Mouse (Mus musculus) gastrocnemius, postnatal 25 days (tissue): Measurements from ENCODE around the gene Farsa. TPM values are rescaled to one million over a fixed set of nuclear protein-coding genes. Genes with fewer than 3 reads are reported as not detected.

Experiments used
- DNase-seq: peaks from one replicate; pipeline ENCODE4 v3.0.0; 2022
- total RNA-seq, 2 experiments: library from RNA; stranded (reverse); gene quantifications; 1 replicate in 1 of 2; 2 replicates in 1 of 2; pipeline ENCODE4 v1.2.3; 2021

The Farsa gene
- total RNA-seq, 2 experiments from 2014 or later = 21.2 to 24.2 TPM

GRCm38 (mm10) chr8:84834866-84835855, 21.6 kb upstream of the Farsa start:
- no peak for DNase-seq

- DNase-seq = no peak
These were observed 19.5 kb upstream of the Farsa start for GRCm38 (mm10) chr8:84837149-84837911.

GRCm38 (mm10) chr8:84837912-84838470, 18.8 kb upstream of the Farsa start:
- no peak for DNase-seq

GRCm38 (mm10) chr8:84838513-84838912, 18.3 kb upstream of the Farsa start:
- DNase-seq = no peak

DNA sequence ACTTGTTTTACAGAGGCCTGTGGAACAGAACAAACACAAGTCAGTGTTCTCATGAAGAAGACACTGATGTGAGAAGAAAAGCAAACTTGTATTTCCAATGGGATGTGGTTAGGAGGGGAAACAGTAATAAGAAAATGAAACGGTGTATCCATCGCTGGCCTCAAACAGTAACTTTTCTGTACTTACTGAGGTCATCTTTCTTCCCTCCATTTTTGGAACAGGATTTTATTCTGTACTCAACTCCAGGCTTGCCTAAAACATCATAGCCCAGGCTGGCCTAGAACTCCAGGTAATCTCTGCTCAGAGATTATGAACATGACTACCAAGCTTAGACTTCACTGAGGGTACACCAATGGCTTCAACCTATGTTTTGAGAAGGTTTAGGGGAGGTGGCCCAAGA, 17.4 kb upstream of the Farsa start:
- DNase-seq = no peak

- DNase-seq = no peak
These were observed 16.9 kb upstream of the Farsa start for GRCm38 (mm10) chr8:84839875-84840247.

- DNase-seq = peak; percentile 87
These were observed 16.4 kb upstream of the Farsa start, which contains the start of gene Rad23a for GRCm38 (mm10) chr8:84840248-84840999. Gene Rad23a, minus strand, starts transcription at chr8:84840665.

- no peak for DNase-seq
These were observed 15.3 kb upstream of the Farsa start for GRCm38 (mm10) chr8:84841514-84841913.

DNA sequence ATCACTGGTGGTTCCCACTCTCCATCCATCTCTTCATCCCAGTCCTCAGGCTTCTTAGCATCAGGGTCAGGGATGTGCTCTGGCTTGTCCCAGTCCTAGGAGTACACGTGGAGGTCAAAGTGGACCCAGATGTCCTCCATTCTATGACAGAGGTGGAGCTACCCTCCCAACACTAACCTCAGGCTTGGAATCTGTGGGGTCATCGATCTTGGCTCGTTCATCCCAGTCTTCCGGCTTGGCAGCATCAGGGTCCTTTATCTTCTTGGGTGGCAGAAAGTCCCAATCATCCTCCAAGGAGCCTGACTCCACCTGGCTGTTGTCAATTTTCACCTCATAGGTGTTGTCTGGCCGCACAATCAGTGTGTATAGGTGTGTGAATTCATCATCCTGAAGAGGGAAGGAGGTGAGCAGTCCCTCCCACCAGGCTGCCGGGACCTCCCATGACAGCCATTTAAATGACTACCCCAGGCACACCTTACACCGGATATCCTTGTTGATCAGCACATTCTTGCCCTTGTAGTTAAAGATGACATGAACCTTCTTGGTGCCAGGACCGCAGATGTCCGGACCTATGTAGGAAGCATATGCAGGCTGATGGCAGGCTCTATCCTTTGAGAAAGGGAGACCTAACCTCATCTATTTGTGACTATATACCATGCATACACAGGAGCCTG, 12.3 kb upstream of the Farsa start:
- no peak for DNase-seq

DNA sequence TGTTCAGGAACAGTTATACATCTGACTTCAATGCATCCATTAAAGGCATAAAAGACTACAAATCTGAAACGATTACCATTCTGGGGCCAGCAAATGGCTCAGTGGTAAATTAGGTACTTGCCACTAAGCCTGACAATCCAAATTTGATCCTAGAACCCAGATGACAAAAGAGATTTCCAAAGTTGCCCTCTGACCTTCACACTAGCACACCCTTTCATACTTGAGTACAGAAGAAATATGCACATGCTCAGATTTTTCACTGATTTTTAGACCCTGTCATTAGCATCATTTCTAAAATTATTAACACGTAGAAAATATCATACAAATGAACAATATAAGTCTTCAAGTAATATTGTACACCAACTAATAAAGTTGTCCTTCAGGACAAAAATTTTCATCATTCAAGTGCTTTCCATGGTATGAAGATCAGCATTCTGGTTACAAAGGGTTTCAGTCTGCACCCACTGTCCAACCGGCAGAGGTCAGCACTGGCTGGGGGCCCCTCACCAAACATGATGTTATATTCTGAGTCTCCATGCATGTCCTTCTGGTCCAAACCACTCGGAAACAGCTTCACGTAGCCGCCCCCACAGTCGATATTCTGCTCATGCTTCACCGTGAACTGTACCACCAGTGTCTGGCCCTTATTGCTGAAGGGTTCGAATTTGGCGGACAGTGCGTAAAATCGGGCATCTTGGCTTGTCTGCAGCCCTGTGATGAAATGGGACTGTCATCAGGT, 11.3 kb upstream of the Farsa start:
- no peak for DNase-seq

DNA sequence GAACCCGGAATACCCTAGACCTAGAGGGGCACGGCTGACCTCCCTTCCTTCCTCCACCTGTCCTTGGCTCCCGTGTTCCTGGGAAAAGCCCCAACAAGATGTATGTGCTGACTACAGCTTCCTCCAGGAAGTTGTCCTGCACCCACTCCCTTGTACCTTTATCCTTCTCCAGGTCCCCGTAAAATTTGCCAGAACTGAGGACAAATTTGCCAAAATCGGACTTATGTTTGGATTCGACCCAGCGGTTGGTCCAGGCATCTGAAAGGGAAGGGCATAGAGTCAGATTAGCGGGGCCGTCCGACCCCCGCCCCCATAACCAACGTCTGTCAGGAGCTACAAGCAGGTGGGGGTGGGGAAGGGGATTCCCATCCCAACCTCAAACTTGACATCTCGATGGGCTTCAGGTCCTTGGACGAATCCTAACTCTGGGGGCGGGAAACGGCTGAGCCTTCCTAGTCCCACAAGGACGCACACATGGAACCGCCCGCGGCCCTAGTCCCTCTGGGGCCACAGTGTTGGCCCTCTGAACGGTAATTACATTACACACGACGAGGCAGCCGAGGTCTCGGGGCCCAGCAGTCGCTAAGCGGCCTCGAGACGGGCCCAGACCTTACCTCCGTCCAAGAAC, 10.6 kb upstream of the Farsa start:
- no peak for DNase-seq

- peak; percentile 100 for DNase-seq
These were observed 9.8 kb upstream of the Farsa start, which contains the start of gene Calr for GRCm38 (mm10) chr8:84846722-84847572. Gene Calr, minus strand, starts transcription at chr8:84846934.

DNA sequence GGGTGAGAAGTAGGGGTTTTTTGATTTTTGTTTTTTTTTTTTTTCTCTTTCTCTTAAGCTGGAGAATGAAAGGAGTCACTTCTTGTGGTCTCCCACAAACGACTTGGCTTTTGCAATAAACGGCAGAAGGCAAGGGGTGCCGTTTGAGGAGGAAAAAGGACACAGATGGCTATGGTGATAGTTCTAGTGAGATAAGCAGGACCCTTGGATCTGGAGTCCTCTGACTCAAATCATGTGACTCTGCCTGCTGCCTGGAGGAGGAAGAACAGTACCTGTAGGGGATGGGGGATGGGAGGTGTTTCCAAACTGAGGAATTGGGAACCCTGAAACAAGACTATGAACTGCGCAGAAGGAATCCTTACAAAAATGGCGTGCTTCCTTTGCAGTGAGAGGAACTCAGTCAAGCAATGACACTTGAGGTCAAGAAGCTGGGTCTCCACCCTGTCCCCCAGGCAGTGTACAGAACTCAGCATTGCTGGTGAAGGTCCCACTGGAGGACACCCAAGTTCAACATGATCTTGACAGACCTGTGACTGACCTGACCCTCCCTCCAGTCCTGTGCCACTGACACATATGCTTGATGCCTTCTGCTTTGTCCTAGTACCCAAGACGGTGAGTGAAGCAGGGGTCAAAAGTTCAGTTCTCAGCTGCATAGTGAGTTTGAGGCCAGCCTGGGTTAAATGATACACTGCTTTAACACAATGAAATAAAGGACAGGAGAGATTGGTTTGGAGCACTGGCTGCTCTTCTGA, 8.9 kb upstream of the Farsa start:
- no peak for DNase-seq

DNA sequence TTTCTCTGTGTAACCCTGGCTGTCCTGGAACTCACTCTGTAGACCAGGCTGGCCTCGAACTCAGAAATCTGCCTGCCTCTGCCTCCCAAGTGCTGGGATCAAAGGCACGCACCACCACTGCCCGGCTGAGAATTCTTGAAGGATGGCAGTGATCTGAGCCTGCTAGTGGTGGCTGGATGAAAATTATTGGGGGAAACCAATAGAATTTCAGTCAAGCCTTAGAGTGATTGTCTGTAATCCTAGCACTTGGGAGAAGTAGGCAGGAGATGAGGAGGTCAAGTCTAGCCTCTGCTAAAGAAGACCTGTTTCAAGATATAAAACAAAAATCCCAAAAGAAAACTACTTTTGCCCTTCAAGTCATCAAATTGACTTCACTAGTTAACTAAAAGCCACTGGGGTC, 355 bp upstream of the Farsa start:
- DNase-seq = no peak

DNA sequence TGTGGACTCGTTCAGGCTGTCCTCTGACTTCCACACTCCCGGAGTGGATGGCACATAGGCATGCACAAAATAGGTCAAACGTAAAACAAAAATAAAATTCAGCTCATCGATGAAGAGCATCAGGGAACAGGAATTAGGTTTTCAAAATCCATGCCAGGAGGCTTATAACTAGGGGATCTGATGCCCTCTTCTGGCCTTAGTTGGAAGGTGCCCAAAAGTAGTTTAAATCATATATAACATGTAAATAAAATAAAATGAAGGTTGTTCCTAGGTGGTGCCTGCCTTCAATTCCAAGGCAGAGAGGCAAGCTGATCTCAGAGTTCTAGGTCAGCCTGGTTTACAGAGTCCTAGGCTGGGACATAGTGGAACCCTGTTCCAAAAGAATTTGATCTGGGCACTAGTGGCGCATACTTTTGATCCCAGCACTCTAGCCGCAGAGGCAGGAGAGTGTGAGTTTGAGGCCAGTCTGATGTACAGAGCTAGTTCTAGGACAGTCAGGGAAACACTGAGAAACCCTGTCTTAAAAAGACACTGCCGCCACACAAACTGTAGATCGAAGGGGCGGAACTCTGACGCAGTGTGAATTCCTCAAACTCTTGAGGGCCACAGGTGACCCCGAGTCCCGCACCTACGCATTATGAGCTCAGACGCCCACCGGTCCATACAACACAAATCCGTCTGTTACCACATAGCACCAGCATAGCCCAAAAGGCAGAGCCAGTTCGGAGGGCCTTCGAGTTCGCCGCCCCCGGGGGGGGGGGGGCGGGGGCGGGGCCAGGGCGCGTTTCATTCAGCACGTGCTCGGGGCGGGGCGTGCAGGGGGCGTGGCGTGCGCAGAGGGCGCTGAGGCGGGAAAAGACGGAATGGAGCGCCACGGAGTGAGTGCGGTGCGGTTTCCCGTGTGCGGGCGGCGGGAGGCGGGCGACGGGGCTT, 14.9 kb downstream of the Farsa start, which contains the start of gene Syce2:
Gene Syce2, plus strand, starts transcription at position 736 of the 933 bp plus-strand sequence.
- DNase-seq = peak; percentile 57

DNA sequence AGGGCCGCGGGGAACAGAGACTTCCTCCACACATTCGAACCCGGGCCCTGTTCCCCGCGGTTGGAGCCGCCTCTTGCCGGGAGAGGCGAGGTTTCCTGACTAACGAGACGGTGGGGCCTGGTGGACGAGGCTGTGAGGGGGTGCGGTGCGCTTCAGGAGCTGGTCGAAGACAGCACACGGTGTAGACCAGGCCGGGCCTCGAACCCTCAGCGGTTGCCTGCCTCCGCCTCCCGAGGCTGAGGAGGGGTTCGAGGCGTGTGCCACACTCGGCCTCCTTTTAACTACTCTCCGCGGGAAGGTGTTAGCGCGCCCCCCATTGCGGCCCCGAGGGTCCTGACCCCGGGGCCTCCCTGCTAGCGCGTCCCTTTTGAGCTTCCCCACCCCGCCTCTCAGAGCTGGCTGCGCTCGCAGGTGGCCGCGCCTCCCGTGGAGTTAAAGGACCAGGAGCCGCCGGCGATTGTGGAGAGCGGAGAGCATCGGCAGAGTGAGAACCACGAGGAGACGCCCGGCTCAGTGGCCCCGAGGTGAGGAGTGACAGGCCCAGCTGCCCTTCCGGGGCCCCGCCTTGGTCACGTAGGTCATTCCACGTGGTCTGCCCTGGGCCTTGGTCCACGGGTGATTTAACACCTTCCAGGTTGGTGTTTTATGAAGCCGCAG, 15.6 kb downstream of the Farsa start:
- DNase-seq = no peak

GRCm38 (mm10) chr8:84873016-84873415, 16.2 kb downstream of the Farsa start:
- DNase-seq = no peak
